Mouse (Mus musculus): ENCODE measurements at regions not wholly inside any gene's neighbourhood (a gene's known extent, or its start where the extent isn't known, plus 50 kb on each side); places are given as distances from the start of the nearest gene placed in this dataset.

GRCm38 (mm10) chr5:116662466-116662865 is 70.8 kb upstream of the Srrm4 start:
- TF ChIP-seq EP300 (optimal IDR thresholded peaks at IDR 0.05) (no peak), CTCF (IDR thresholded peaks at IDR 0.05; ENCODE audit: low read depth) (no peak)
